Mouse (Mus musculus) forebrain, embryonic 15.5 days (tissue): ENCODE measurements around the gene Limk2. TPM values are rescaled to one million over a fixed set of nuclear protein-coding genes. Genes with fewer than 3 reads are reported as not detected.

Experiments
- ATAC-seq: fragments of 200-750 bp; cut with Nextera tagmentation; replicated peaks from 2 replicates; pipeline ENCODE4 v1.8.0; 2017; ENCODE audit warnings: mild to moderate bottlenecking, moderate TSS enrichment, moderate library complexity
- H3K27ac ChIP-seq: fragments of 300-500 bp; sonication (generic); replicated peaks from 2 replicates; pipeline ENCODE4 v1.5.1; 2015; ENCODE audit warnings: mild to moderate bottlenecking, inconsistent platforms
- H3K27me3 ChIP-seq: fragments of 300-500 bp; sonication (generic); 2 replicates; pipeline ENCODE4 v1.6.1; 2015; ENCODE audit warnings: inconsistent platforms
- H3K36me3 ChIP-seq: fragments of 300-500 bp; sonication (generic); 2 replicates; pipeline ENCODE4 v1.6.1; 2015; ENCODE audit warnings: mild to moderate bottlenecking, inconsistent platforms
- H3K4me1 ChIP-seq: fragments of 300-500 bp; sonication (generic); 2 replicates; pipeline ENCODE4 v1.6.1; 2015; ENCODE audit warnings: inconsistent platforms
- H3K4me2 ChIP-seq: fragments of 300-500 bp; sonication (generic); replicated peaks from 2 replicates; pipeline ENCODE4 v1.6.1; 2015; ENCODE audit warnings: mild to moderate bottlenecking, inconsistent platforms
- H3K4me3 ChIP-seq: fragments of 300-500 bp; sonication (generic); 2 replicates; pipeline ENCODE4 v1.5.1; 2015; ENCODE audit warnings: mild to moderate bottlenecking, inconsistent platforms
- H3K9ac ChIP-seq: fragments of 300-500 bp; sonication (generic); replicated peaks from 2 replicates; pipeline ENCODE4 v1.6.1; 2015; ENCODE audit warnings: mild to moderate bottlenecking, inconsistent platforms
- H3K9me3 ChIP-seq: fragments of 300-500 bp; sonication (generic); 2 replicates; pipeline ENCODE4 v1.6.1; 2016; ENCODE audit warnings: inconsistent platforms
- WGBS: fragments of 180-500 bp; shearing (Covaris S2); methylation state at CpG from one replicate; pipeline ENCODE4 v1.1.7; 2015; ENCODE audit warnings: mixed read lengths; 5-methylcytosine and 5-hydroxymethylcytosine counted together
- polyA plus RNA-seq: library from polyadenylated mRNA; unstranded; fragments of >200 nt; fragmentation: Nextera tagmentation; extraction: Ambion mirVana; gene quantifications from 2 replicates; pipeline ENCODE4 v1.2.1, GENCODE M21; 2015

Limk2 gene
- polyA plus RNA-seq, result 98.1 and 103 TPM in 2 replicates

- Histone ChIP-seq H3K4me1 (peaks cover 17% of the 10 kb centered on the region), H3K27ac (peak within 1 kb of the TSS; percentile 7; the same call in 1 of the 2 replicates), H3K36me3 (peaks cover 3% of the 10 kb centered on the region; the same call in 1 of the 2 replicates), H3K9me3 (no peaks in the 10 kb centered on the region), H3K27me3 (no peaks in the 10 kb centered on the region), H3K9ac (peak within 1 kb of the TSS; percentile 69), H3K4me3 (peak within 1 kb of the TSS; percentile 51), H3K4me2 (peak within 1 kb of the TSS; percentile 75)
- peak; percentile 92 for ATAC-seq
- 3% methylated on average over 45 of the region's 45 CpGs for WGBS
These were observed at the start of gene Limk2 for GRCm38 (mm10) chr11:3408997-3409732. Limk2 (minus strand) TSS chr11:3409189.

- Histone ChIP-seq H3K27me3 (no peaks in the 10 kb centered on the region), H3K27ac (no peak overlapping the region), H3K9me3 (no peaks in the 10 kb centered on the region), H3K4me2 (no peak overlapping the region), H3K9ac (no peak overlapping the region), H3K4me1 (peaks cover 4% of the 10 kb centered on the region), H3K36me3 (no peaks in the 10 kb centered on the region), H3K4me3 (no peak overlapping the region)
- 85% methylated on average over 11 of the region's 13 CpGs for WGBS
- ATAC-seq, result no peak
These were observed 49.6 kb upstream of the Limk2 start for GRCm38 (mm10) chr11:3458428-3459104.

- H3K4me1 ChIP-seq, result peaks cover 8% of the 10 kb centered on the region
- 50% methylated on average over 1 of the region's 1 CpGs for WGBS
- no peaks in the 10 kb centered on the region for H3K9me3 ChIP-seq
- ATAC-seq, result no peak
- H3K27ac ChIP-seq, result no peak overlapping the region
- H3K9ac ChIP-seq, result no peak overlapping the region
- no peak overlapping the region for H3K4me2 ChIP-seq
- H3K4me3 ChIP-seq, result no peak overlapping the region
- no peaks in the 10 kb centered on the region for H3K27me3 ChIP-seq
- no peaks in the 10 kb centered on the region for H3K36me3 ChIP-seq
These were observed 47.4 kb upstream of the Limk2 start for GRCm38 (mm10) chr11:3456354-3456753.

- H3K4me2 ChIP-seq, result no peak overlapping the region
- H3K9ac ChIP-seq, result no peak overlapping the region
- H3K4me1 ChIP-seq, result peaks cover 25% of the 10 kb centered on the region
- no peaks in the 10 kb centered on the region for H3K9me3 ChIP-seq
- H3K4me3 ChIP-seq, result no peak overlapping the region
- no peaks in the 10 kb centered on the region for H3K27me3 ChIP-seq
- WGBS, result 95% methylated on average over 3 of the region's 3 CpGs
- H3K27ac ChIP-seq, result no peak overlapping the region
- H3K36me3 ChIP-seq, result no peaks in the 10 kb centered on the region
- no peak for ATAC-seq
These were observed 45.5 kb upstream of the Limk2 start for GRCm38 (mm10) chr11:3454506-3454905.

GRCm38 (mm10) chr11:3453467-3453866, 44.5 kb upstream of the Limk2 start:
- Histone ChIP-seq H3K9ac (no peak overlapping the region), H3K4me2 (peak overlapping the region; percentile 53), H3K27ac (no peak overlapping the region), H3K4me1 (peaks cover 25% of the 10 kb centered on the region), H3K9me3 (no peaks in the 10 kb centered on the region), H3K27me3 (no peaks in the 10 kb centered on the region), H3K36me3 (no peaks in the 10 kb centered on the region), H3K4me3 (peak overlapping the region; percentile 78)
- ATAC-seq, result no peak
- WGBS, result 80% methylated on average over 6 of the region's 6 CpGs

- ATAC-seq, result peak; percentile 47
- Histone ChIP-seq H3K4me2 (peak overlapping the region; percentile 53), H3K4me3 (peak overlapping the region; percentile 78), H3K27ac (peak overlapping the region; percentile 90), H3K9me3 (no peaks in the 10 kb centered on the region), H3K4me1 (peaks cover 25% of the 10 kb centered on the region), H3K36me3 (no peaks in the 10 kb centered on the region), H3K27me3 (no peaks in the 10 kb centered on the region), H3K9ac (peak overlapping the region; percentile 90)
- 3% methylated on average over 9 of the region's 9 CpGs for WGBS
These were observed 43.8 kb upstream of the Limk2 start for GRCm38 (mm10) chr11:3452769-3453168.

GRCm38 (mm10) chr11:3452167-3452639, 43.2 kb upstream of the Limk2 start, which contains the start of gene Rnf185:
Rnf185 (minus strand) TSS chr11:3452363.
- Histone ChIP-seq H3K9me3 (no peaks in the 10 kb centered on the region), H3K36me3 (no peaks in the 10 kb centered on the region), H3K4me3 (peak within 1 kb of the TSS; percentile 78), H3K27me3 (no peaks in the 10 kb centered on the region), H3K9ac (peak within 1 kb of the TSS; percentile 90), H3K27ac (peak within 1 kb of the TSS; percentile 90), H3K4me2 (peak within 1 kb of the TSS; percentile 53), H3K4me1 (peaks cover 25% of the 10 kb centered on the region)
- WGBS, result under 1% methylated on average over 45 of the region's 45 CpGs
- ATAC-seq, result peak; percentile 99

GRCm38 (mm10) chr11:3451701-3452163, 42.7 kb upstream of the Limk2 start:
- H3K9ac ChIP-seq, result peak overlapping the region; percentile 90
- ATAC-seq, result no peak; the same call in 1 of the 2 replicates
- peak overlapping the region; percentile 90 for H3K27ac ChIP-seq
- no peaks in the 10 kb centered on the region for H3K36me3 ChIP-seq
- no peaks in the 10 kb centered on the region for H3K9me3 ChIP-seq
- H3K4me2 ChIP-seq, result peak overlapping the region; percentile 53
- peak overlapping the region; percentile 78 for H3K4me3 ChIP-seq
- H3K27me3 ChIP-seq, result no peaks in the 10 kb centered on the region
- WGBS, result under 1% methylated on average over 20 of the region's 20 CpGs
- H3K4me1 ChIP-seq, result peaks cover 25% of the 10 kb centered on the region

- Histone ChIP-seq H3K9ac (no peak overlapping the region), H3K4me2 (no peak overlapping the region), H3K4me3 (no peak overlapping the region), H3K36me3 (no peaks in the 10 kb centered on the region), H3K4me1 (peaks cover 14% of the 10 kb centered on the region), H3K27me3 (no peaks in the 10 kb centered on the region), H3K27ac (no peak overlapping the region), H3K9me3 (no peaks in the 10 kb centered on the region)
- WGBS, result 92% methylated on average over 8 of the region's 8 CpGs
- ATAC-seq, result no peak
These were observed 35.9 kb upstream of the Limk2 start for GRCm38 (mm10) chr11:3444875-3445274.

GRCm38 (mm10) chr11:3443091-3443490, 34.1 kb upstream of the Limk2 start:
- Histone ChIP-seq H3K4me2 (no peak overlapping the region), H3K4me3 (no peak overlapping the region), H3K36me3 (no peaks in the 10 kb centered on the region), H3K9ac (no peak overlapping the region), H3K27ac (no peak overlapping the region), H3K4me1 (peaks cover 10% of the 10 kb centered on the region), H3K27me3 (no peaks in the 10 kb centered on the region), H3K9me3 (no peaks in the 10 kb centered on the region)
- no peak for ATAC-seq
- WGBS, result 95% methylated on average over 2 of the region's 2 CpGs

- H3K4me1 ChIP-seq, result peaks cover 10% of the 10 kb centered on the region
- H3K9me3 ChIP-seq, result no peaks in the 10 kb centered on the region
- H3K4me2 ChIP-seq, result no peak overlapping the region
- no peak overlapping the region for H3K9ac ChIP-seq
- 81% methylated on average over 4 of the region's 4 CpGs for WGBS
- H3K27ac ChIP-seq, result peak overlapping the region; percentile 77
- ATAC-seq, result no peak
- H3K4me3 ChIP-seq, result no peak overlapping the region
- no peaks in the 10 kb centered on the region for H3K27me3 ChIP-seq
- H3K36me3 ChIP-seq, result no peaks in the 10 kb centered on the region
These were observed 33.7 kb upstream of the Limk2 start for GRCm38 (mm10) chr11:3442677-3443076.
